Mouse (Mus musculus) cortical plate, adult 2 months (tissue): Measurements from ENCODE around the gene Apobec3.

Experiments
- CTCF ChIP-seq: fragments of 200-500 bp; IDR thresholded peaks from 2 replicates; pipeline ENCODE4 v1.5.1; 2011; ENCODE audit warnings: mild to moderate bottlenecking, control low read depth, low read length; ENCODE audit not compliant: insufficient read depth; ENCODE audit errors: extremely low read depth
- POLR2A ChIP-seq: fragments of 200-500 bp; IDR thresholded peaks from 2 replicates; pipeline ENCODE4 v1.6.1; 2011; ENCODE audit warnings: mild to moderate bottlenecking, low read length, control low read depth; ENCODE audit not compliant: insufficient read depth; ENCODE audit errors: extremely low read depth

DNA sequence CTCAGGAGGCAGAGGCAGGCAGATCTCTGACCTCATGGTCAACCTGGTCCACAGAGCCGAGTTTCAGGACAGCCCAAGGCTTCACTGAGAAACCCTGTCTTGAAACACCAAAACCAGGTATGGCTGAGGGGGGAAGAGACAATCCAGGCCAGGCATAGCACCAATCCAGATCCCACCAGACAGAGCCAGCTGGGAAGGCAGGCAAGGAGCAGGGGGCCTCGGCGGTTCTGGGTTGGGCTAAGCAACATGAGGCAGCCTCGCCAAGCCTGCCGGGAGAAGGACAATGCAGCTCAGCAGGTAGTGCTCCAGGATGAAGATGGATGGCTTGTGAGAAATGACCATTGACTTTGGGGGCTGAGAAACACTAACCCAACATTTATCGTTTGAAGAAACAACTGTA lies 51.1 kb downstream of the Apobec3 start:
- no peak for TF ChIP-seq CTCF
- TF ChIP-seq POLR2A = no peak
